Mouse (Mus musculus): ENCODE measurements around the gene Esam. TPM values are rescaled to one million over a fixed set of nuclear protein-coding genes. Genes with fewer than 3 reads are reported as not detected.

The Esam gene
- 38.2 and 43.6 TPM in 2 replicates for polyA plus RNA-seq (2015; fragmentation: Nextera tagmentation; extraction: Ambion mirVana)

DNA sequence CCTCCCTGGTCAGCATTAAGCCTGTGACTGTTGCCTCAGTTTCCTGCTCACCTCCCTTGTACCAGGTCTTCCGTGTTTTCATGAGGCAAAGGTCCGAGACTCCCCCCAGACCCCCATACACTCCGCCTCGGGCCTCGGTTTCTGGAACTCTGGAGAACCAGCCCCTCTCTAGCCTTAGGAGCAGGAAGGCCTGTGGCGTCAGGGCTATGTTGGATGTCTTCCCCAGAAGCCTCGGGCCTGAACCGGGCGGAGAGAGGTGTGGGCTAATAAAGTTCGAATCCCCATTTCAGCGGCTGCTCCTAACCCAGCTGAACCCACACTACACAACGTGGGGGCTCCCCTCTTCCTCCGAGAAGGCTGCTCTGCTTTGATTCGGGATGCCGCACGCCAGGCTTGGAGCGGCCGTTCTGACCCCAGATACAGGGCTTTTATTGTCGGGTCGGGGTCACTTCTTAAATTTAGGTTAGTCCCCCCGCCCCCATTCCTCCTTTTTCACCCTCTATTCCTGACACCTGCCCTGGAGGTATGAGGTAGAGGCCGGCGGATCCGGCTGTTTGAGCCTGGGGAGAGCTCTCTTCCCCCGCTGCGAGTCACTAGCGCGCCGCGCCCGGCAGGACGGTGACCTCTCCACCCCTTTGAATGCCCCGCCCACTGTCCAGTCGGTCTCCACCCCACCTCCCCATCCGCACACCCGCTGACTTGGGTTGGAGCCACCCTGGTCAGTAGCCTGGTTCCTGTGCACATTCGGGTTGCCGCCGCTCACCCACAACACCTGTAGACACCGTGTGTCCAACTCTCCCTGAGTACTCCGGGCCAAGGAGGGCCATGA, at the start of gene Esam:
Gene Esam, plus strand, starts transcription at position 683 of the 829 bp plus-strand sequence.

DNA sequence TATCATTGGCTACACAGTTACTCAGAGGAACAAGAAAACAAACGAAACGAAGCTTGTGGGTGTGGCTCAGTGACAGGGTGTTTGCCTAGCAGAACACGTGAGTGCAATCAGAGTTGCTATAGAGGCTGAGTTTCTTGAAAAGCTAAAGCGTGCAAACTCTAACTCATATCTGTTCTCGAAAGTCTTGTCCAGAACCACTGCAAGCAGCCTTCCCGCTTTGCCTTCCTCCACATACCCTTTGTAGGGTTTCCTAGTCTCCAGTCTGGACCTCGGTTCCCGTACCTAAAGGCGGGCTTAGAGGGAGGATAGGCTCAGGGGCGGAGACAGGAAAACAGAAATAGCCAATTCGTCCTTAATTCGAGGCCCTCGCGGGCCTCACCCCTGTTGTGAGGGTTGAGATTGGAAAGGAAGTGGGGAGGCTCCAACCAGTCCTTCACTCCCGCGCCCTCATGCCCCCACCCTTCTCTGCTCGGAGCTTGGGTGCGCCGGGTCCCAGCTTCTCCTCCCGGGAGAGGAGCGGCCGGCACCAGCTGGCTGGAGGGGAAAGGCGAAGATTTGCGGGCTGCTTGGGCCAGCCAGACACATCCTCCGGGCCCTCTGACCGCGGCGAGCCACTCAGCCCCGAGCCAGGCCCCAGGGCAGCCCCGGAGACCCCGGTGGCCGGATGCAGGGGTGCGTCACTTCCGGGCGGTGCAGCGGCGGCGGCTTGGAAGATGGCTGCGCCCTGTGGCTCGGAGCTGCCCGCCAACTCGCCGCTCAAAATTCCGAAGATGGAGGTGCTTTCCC, 39.1 kb upstream of the Esam start, which contains the start of gene Msantd2:
Gene Msantd2, plus strand, starts transcription at position 709 of the 786 bp plus-strand sequence.

DNA sequence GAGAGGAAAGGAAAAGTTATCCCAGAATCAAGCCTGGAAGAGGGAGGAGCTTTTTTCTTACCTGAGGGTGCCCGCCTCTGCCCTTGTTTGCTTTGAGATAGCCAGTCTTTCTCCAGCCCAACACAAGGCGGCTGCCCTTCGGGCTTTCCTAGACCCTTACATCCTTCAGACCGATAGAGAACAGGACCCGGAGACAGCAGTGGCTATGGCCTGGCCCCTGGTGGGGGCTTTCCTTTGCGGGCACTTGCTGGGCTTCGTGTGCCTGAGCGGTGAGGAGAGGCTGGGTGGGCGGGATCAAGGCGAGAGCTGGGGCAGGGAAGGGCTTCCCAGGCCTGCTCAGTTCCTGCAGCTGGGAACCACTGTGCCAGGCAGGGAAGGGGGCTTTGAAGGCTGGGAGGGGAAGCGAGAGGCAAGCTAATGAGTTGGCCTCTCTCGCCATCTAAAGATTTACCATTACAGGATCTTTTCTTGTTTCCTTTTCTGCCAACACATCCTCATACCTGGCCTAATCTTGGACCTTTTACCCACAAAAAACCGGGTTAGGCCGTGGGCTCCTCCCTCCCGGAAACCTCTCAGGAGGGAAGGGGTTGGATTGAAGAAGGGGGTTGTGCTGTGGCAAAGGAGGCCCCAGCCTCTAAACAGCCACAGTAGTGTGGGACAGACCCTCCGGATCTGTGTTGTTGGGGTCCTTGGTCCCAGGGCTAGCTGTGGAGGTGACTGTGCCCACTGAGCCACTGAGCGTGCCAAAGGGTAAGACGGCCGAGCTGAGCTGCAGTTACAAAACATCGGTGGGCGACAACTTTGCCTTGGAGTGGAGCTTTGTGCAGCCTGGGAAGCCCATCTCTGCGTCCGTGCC, 11.5 kb downstream of the Esam start, which contains the start of gene Vsig2:
Gene Vsig2, plus strand, starts transcription at position 86 of the 856 bp plus-strand sequence.

DNA sequence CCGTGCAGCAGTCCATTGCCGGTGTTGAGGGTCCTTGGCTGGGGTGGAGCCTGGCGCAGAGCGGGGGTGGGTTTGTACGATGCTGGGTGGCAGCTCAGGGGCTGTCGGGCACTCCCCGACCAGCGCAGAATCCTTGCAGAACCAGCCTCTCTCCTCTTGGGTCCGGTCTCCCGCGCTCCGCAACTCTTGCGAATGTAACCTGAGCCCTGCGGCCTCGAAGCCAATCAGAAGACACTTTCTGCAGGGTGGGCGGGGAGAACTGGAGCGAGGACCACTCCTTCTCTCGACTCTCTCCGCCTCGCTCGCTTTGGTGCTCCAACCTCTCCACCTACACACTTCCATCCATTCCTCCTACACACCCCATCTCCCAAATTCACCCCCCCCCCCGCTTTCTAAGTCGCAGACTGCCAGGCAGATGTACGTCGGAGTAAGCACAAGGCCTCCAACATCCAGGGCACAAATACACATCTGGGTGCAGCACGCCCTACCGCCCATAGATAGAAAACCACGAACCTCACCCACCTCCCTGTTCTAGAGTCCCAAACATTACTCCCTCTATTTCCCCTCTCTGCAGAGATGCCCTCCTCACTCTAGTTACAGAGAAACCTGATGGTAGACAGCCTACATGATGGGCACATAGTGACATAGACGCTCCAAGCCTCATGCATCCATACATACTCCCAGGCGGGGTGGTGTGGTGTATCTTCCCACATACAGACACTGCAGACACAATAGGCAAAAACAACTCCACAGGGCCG, 24.8 kb downstream of the Esam start, which contains the start of gene Nrgn:
Gene Nrgn, minus strand, starts transcription at position 369 of the 758 bp plus-strand sequence.

DNA sequence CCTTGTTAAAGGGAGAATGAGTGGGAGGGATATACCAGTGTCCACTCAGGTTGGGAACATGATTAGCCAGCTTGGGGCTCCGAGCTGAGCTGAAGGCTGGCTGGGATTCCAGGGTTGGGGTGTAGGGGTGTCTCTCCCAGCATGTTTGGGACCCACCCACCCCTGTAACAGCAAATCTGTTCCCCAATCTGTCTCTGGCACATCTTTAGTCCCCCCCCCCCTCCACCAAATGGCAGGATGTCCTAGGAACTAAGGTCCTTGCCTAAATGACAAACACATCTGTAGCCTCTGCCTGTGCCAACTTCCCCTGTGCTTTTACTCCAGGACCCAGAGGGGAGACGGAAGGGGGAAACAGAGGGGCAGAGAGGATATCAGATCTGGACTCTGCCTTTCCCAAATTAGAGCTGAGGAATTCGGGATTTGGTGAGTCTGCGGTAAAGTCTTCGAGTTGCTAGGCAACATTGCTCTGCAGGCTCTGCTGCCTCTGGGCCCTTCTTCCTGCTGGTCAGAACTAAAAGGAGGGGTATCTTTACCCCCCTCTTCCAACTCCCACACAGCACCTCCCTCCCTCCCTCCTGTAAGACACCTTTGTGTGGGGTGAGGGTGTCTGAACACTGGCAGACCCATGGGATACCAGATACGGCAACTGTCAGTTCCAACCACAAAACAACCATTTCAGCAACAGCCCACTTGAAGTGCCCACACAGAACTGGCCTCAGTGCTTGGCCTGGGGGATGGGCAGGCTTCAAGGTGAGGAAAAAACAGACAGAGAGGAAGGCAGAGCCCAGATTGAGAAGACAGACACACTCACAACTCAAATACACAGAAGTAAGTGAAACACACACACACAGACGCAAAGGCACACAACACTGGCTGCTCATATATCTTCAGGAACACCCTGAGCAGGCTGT, 27.2 kb downstream of the Esam start, which contains the start of gene Siae:
Gene Siae, plus strand, starts transcription at position 861 of the 911 bp plus-strand sequence.

Other genes with a start within 250 kb of the Esam start
- gene Ccdc15, start 179.6 kb upstream of the Esam start, polyA plus RNA-seq (2015; fragmentation: Nextera tagmentation; extraction: Ambion mirVana) = 5.7 and 6.7 TPM in 2 replicates
- 84.9 and 90.8 TPM in 2 replicates for gene Hepacam, start 160.7 kb upstream of the Esam start, polyA plus RNA-seq (2015; fragmentation: Nextera tagmentation; extraction: Ambion mirVana)
- 3.7 and 7.0 TPM in 2 replicates for gene Robo4, start 126.2 kb upstream of the Esam start, polyA plus RNA-seq (2015; fragmentation: Nextera tagmentation; extraction: Ambion mirVana)
- gene Robo3, start 94.8 kb upstream of the Esam start, polyA plus RNA-seq (2015; fragmentation: Nextera tagmentation; extraction: Ambion mirVana) = 0.75 and 1.2 TPM in 2 replicates
- gene Msantd2, start 38.8 kb upstream of the Esam start, polyA plus RNA-seq (2015; fragmentation: Nextera tagmentation; extraction: Ambion mirVana) = 20.4 and 20.7 TPM in 2 replicates
- gene Vsig2, start 11.2 kb downstream of the Esam start, polyA plus RNA-seq (2015; fragmentation: Nextera tagmentation; extraction: Ambion mirVana) = 1.4 TPM in 2 replicates
- gene Nrgn, start 24.8 kb downstream of the Esam start, polyA plus RNA-seq (2015; fragmentation: Nextera tagmentation; extraction: Ambion mirVana) = 13.1 and 18.7 TPM in 2 replicates
- gene Siae, start 27.6 kb downstream of the Esam start, polyA plus RNA-seq (2015; fragmentation: Nextera tagmentation; extraction: Ambion mirVana) = 11.8 and 17.0 TPM in 2 replicates
- 9.5 and 10.5 TPM in 2 replicates for gene Spa17, start 85.6 kb downstream of the Esam start, polyA plus RNA-seq (2015; fragmentation: Nextera tagmentation; extraction: Ambion mirVana)
- 78.1 and 84.2 TPM in 2 replicates for gene Tbrg1, start 129.2 kb downstream of the Esam start, polyA plus RNA-seq (2015; fragmentation: Nextera tagmentation; extraction: Ambion mirVana)
- gene Panx3, start 141.2 kb downstream of the Esam start, polyA plus RNA-seq (2015; fragmentation: Nextera tagmentation; extraction: Ambion mirVana) = 0.31 TPM in 2 replicates
- gene Olfr160, start 188.2 kb downstream of the Esam start, polyA plus RNA-seq (2015; fragmentation: Nextera tagmentation; extraction: Ambion mirVana) = not detected in 2 replicates
- gene Olfr874, start 217.0 kb downstream of the Esam start, polyA plus RNA-seq (2015; fragmentation: Nextera tagmentation; extraction: Ambion mirVana) = not detected in 2 replicates
- gene Olfr875, start 243.8 kb downstream of the Esam start, polyA plus RNA-seq (2015; fragmentation: Nextera tagmentation; extraction: Ambion mirVana) = not detected in 2 replicates

All from neural tube, postnatal 0 days (tissue).